ENCODE assay signal across 8 mouse cellular contexts in genomic region chr19:53420924-53421582, GRCm38 (mm10). TPM values are rescaled to one million over a fixed set of nuclear protein-coding genes. Genes with fewer than 3 reads are reported as not detected.
DNase-seq lines count a peak whose midpoint lies in the region; ATAC-seq and TF ChIP-seq lines count a peak whose summit lies in the region.

No protein-coding gene starts in this region.

- peak overlapping the region; percentile 62 for H3K27ac ChIP-seq in embryonic fibroblast, embryonic 13.5 days (ENCODE audit: insufficient read depth, low read length)
- H3K27ac ChIP-seq in heart, embryonic 14.5 days (replicated peaks in 1 of 2; ENCODE audit: control insufficient read depth in 1 of 2, insufficient read depth in 1 of 2, low read depth in 2 of 2, low read length in 2 of 2) = peak overlapping the region; percentile 72 to 84
- H3K27ac ChIP-seq in kidney, embryonic 16.5 days (ENCODE audit: low read length) = peak overlapping the region; percentile 89
- H3K27ac ChIP-seq in liver, embryonic 14.5 days = no peak overlapping the region; the same call in 1 of the 2 replicates

- ATAC-seq in heart, embryonic 14.5 days (ENCODE audit: insufficient number of reproducible peaks, insufficient read depth, low FRiP score, low read depth) = peak; percentile 74
- peak; percentile 97 for ATAC-seq in kidney, embryonic 16.5 days (ENCODE audit: low FRiP score, low TSS enrichment)
- peak; percentile 88 for ATAC-seq in liver, embryonic 14.5 days (ENCODE audit: insufficient read depth)

- H3K4me2 ChIP-seq in heart, embryonic 14.5 days (ENCODE audit: low read length) = peak overlapping the region; percentile 83
- H3K4me2 ChIP-seq in kidney, embryonic 16.5 days (replicated peaks; ENCODE audit: low read depth, low read length) = peak overlapping the region; percentile 65
- H3K4me2 ChIP-seq in liver, embryonic 14.5 days (ENCODE audit: low read depth) = peak overlapping the region; percentile 78

- H3K4me3 ChIP-seq in embryonic fibroblast, embryonic 13.5 days (ENCODE audit: insufficient read depth, low read length) = peak overlapping the region; percentile 7; the same call in 1 of the 2 replicates
- H3K4me3 ChIP-seq in heart, embryonic 14.5 days (ENCODE audit: control insufficient read depth in 1 of 2, insufficient read depth in 1 of 2, low read depth in 1 of 2, low read length in 2 of 2) = peak overlapping the region; percentile 46 to 48
- H3K4me3 ChIP-seq in kidney, embryonic 16.5 days (ENCODE audit: low read length) = peak overlapping the region; percentile 41
- H3K4me3 ChIP-seq in liver, embryonic 14.5 days (ENCODE audit: insufficient read depth in 1 of 2, low read depth in 2 of 2, low read length in 2 of 2) = peak overlapping the region; percentile 41 to 49

- no peak for TF ChIP-seq EP300 in liver, embryonic 14.5 days (IDR thresholded peaks at IDR 0.05; ENCODE audit: low read depth)

- H3K9me3 ChIP-seq in heart, embryonic 14.5 days (ENCODE audit: control insufficient read depth, low read length) = no peaks in the 10 kb centered on the region
- H3K9me3 ChIP-seq in kidney, embryonic 16.5 days (ENCODE audit: low read length) = no peaks in the 10 kb centered on the region
- H3K9me3 ChIP-seq in liver, embryonic 14.5 days (ENCODE audit: control insufficient read depth, low read length) = no peaks in the 10 kb centered on the region

- H3K4me1 ChIP-seq in embryonic fibroblast, embryonic 13.5 days (ENCODE audit: control insufficient read depth, insufficient read depth, low read length) = peaks cover 3% of the 10 kb centered on the region; the same call in 1 of the 2 replicates
- H3K4me1 ChIP-seq in heart, embryonic 14.5 days (ENCODE audit: control insufficient read depth in 2 of 2, insufficient read depth in 2 of 2, low read length in 2 of 2) = peaks cover 10 to 11% of the 10 kb centered on the region in 2 experiments
- H3K4me1 ChIP-seq in kidney, embryonic 16.5 days (ENCODE audit: insufficient read depth, low read length) = peaks cover 34% of the 10 kb centered on the region
- peaks cover 0 to 15% of the 10 kb centered on the region in 2 experiments; a peak in 2 of 4 replicates for H3K4me1 ChIP-seq in liver, embryonic 14.5 days (replicated peaks; ENCODE audit: control insufficient read depth in 2 of 2, insufficient read depth in 2 of 2, low read length in 1 of 2)

- no peak for TF ChIP-seq CTCF in embryonic fibroblast, embryonic 13.5 days (IDR thresholded peaks at IDR 0.05; ENCODE audit: borderline replicate concordance, insufficient read depth, low read length)
- TF ChIP-seq CTCF in liver, embryonic 14.5 days (IDR thresholded peaks at IDR 0.05; ENCODE audit: low read depth) = no peak

- no peaks in the 10 kb centered on the region for H3K36me3 ChIP-seq in heart, embryonic 14.5 days (ENCODE audit: control insufficient read depth, insufficient read depth, low read length)
- no peaks in the 10 kb centered on the region for H3K36me3 ChIP-seq in kidney, embryonic 16.5 days (ENCODE audit: insufficient read depth, low read length)
- no peaks in the 10 kb centered on the region for H3K36me3 ChIP-seq in liver, embryonic 14.5 days (replicated peaks; ENCODE audit: control insufficient read depth, insufficient read depth, low read depth)
- no peaks in the 10 kb centered on the region for H3K36me3 ChIP-seq in splenic B cell, adult 2 months (ENCODE audit: control insufficient read depth, insufficient read depth, low read length, poor library complexity, severe bottlenecking)

- WGBS in heart, embryonic 14.5 days = under 1% methylated on average over 19 of the region's 19 CpGs
- 2% methylated on average over 19 of the region's 19 CpGs for WGBS in kidney, embryonic 16.5 days
- WGBS in liver, embryonic 14.5 days (ENCODE audit: insufficient replicate concordance) = 2% methylated on average over 19 of the region's 19 CpGs

- peak; percentile 57 for TF ChIP-seq POLR2A in embryonic fibroblast, embryonic 13.5 days (IDR thresholded peaks at IDR 0.05; ENCODE audit: low read depth, low read length)

- H3K9ac ChIP-seq in heart, embryonic 14.5 days (ENCODE audit: low read length) = peak overlapping the region; percentile 69
- H3K9ac ChIP-seq in kidney, embryonic 16.5 days (replicated peaks; ENCODE audit: low read length) = peak overlapping the region; percentile 61
- H3K9ac ChIP-seq in liver, embryonic 14.5 days (replicated peaks) = peak overlapping the region; percentile 54

- no peaks in the 10 kb centered on the region for H3K27me3 ChIP-seq in heart, embryonic 14.5 days (ENCODE audit: control insufficient read depth, insufficient read depth, low read length)
- no peaks in the 10 kb centered on the region for H3K27me3 ChIP-seq in kidney, embryonic 16.5 days (ENCODE audit: insufficient read depth, low read length)
- H3K27me3 ChIP-seq in liver, embryonic 14.5 days (ENCODE audit: control insufficient read depth, insufficient read depth, low read length) = no peaks in the 10 kb centered on the region; the same call in 1 of the 2 replicates
- no peaks in the 10 kb centered on the region for H3K27me3 ChIP-seq in splenic B cell, adult 2 months (ENCODE audit: control insufficient read depth, insufficient read depth, low read length, poor library complexity, severe bottlenecking)

- DNase-seq in CD4-positive, CD25-positive, alpha-beta regulatory T cell, adult 2 months (ENCODE audit: low read depth, low spot score) = peak; percentile 89
- peak; percentile 79 for DNase-seq in brain, adult 2 months (ENCODE audit: low read depth, low spot score)
- peak; percentile 56 to 63 (median 59) for DNase-seq in liver, embryonic 14.5 days (ENCODE audit: low read depth in 3 of 3, low spot score in 3 of 3)
- DNase-seq in naive thymus-derived CD4-positive, alpha-beta T cell, adult 2 months (ENCODE audit: low read depth) = peak; percentile 90
- peak; percentile 82 for DNase-seq in splenic B cell, adult 2 months (ENCODE audit: low read depth, low spot score)

RNA-seq across cellular contexts. Expression of gene Smndc1, which starts 30.7 kb away (rescaled TPM):
- polyA plus RNA-seq in embryonic fibroblast, embryonic 13.5 days (2011; ENCODE audit: insufficient read length, low read depth, missing spikeins) = 55.0 and 61.7 TPM in 2 replicates
- polyA plus RNA-seq in heart, embryonic 14.5 days (2014; fragmentation: Nextera tagmentation; extraction: Ambion mirVana) = 31.5 and 32.7 TPM in 2 replicates
- polyA plus RNA-seq in kidney, embryonic 16.5 days (2015; fragmentation: Nextera tagmentation; extraction: Ambion mirVana) = 39.1 and 40.1 TPM in 2 replicates
- polyA plus RNA-seq in liver, embryonic 14.5 days (2012; rRNA removed) = 5.7 and 11.5 TPM in 2 replicates
- polyA plus RNA-seq in liver, embryonic 14.5 days (2014; fragmentation: Nextera tagmentation; extraction: Ambion mirVana) = 17.4 and 22.1 TPM in 2 replicates

RNA-seq across cellular contexts. Expression of gene Gm10197, which starts 49.5 kb away (rescaled TPM):
- not detected in 2 replicates for polyA plus RNA-seq in embryonic fibroblast, embryonic 13.5 days (2011; ENCODE audit: insufficient read length, low read depth, missing spikeins)
- not detected in 2 replicates for polyA plus RNA-seq in heart, embryonic 14.5 days (2014; fragmentation: Nextera tagmentation; extraction: Ambion mirVana)
- not detected in 2 replicates for polyA plus RNA-seq in kidney, embryonic 16.5 days (2015; fragmentation: Nextera tagmentation; extraction: Ambion mirVana)
- not detected in 2 replicates for polyA plus RNA-seq in liver, embryonic 14.5 days (2012; rRNA removed)
- 3.0 TPM in 1 of 2 replicates, not detected in the other for polyA plus RNA-seq in liver, embryonic 14.5 days (2014; fragmentation: Nextera tagmentation; extraction: Ambion mirVana)
